Mouse (Mus musculus) fat pad, adult 2 months (tissue): ENCODE results near the gene Acbd6.

Experiments
- DNase-seq: peaks from one replicate; pipeline ENCODE4 v3.0.0-alpha.2; 2011; ENCODE audit warnings: low read depth, low spot score; ENCODE audit errors: extremely low read depth

The Acbd6 gene

DNA sequence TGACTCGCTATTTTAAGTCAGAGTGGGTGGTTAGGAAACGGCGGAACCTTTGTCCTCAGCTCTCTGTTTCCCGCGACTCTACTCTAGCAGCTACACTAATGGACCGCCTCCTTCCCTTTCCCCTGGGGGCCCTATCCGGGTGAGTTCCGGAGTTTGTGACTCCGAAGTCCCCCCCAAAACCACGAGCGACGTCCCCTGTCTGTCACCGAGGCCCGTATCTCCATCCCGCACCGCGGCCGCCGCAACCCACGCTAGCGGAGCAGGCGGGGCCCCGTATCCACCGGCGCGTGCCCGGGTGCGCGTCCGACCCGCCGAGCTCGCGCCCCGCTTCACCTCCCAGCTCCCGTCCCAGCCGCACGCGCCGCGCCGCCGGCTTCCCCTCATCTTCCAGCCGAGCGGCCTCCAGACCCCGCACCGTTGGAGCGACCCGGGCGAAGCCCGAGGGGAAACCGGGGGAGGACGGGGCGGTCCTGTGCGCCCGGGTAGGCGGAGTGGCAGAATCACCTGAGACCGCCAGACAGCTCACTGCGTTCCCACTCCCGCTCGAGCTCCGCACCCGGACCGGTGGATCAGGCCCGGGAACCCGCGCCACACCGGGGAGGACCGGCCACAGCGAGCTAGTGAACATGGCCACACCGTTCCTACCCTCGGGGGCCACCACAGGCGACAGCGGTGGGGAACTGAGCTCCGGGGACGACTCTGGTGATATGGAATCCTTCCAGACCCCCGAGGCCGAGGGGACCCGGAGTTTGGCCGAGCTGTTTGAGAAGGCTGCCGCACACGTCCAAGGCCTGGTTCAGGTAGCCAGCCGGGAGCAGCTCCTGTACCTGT, at the start of gene Acbd6:
Gene Acbd6, plus strand, starts transcription at position 109 of the 831 bp plus-strand sequence.
- no peak for DNase-seq

DNA sequence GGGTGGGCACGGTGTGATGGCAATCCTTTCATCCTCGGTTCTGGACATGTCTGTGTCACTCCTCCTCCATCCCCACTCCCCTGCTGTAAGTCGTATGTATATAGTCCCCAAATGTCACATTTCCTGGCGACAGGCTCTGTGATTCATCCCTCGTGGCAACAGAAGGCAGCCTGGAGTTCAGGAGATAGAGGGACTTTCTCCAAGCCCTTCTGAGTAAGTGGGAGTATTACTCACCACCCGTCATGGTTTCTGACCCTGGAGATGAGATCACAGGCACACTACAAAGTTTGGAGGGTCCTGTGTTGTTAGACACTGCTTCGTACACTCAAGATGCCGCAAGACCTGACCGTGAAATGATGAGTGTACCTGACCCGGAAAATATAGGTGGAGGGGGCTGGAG, 47.7 kb upstream of the Acbd6 start:
- no peak for DNase-seq

- no peak for DNase-seq
Observed at GRCm38 (mm10) chr1:155515866-155516265, 42.1 kb upstream of the Acbd6 start.

DNA sequence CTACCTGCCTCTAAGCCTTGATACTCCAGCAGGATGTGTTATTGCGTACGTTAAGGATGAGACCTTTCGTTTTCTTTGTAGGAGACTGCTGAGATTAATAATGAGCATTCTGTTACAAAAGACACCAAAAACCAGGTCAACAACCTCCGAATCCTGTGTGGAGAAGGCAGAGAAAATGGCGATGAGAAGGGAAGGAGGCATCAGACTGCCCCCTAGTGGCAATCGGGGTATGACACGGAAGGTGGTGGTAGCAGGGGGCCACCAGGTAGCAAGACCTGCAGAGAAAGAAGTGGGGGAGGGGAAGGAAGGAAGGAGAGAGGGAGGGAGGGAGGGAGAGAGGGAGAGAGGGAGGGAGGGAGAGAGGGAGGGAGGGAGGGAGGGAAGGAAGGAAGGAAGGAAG, 41.3 kb upstream of the Acbd6 start:
- DNase-seq: no peak

DNA sequence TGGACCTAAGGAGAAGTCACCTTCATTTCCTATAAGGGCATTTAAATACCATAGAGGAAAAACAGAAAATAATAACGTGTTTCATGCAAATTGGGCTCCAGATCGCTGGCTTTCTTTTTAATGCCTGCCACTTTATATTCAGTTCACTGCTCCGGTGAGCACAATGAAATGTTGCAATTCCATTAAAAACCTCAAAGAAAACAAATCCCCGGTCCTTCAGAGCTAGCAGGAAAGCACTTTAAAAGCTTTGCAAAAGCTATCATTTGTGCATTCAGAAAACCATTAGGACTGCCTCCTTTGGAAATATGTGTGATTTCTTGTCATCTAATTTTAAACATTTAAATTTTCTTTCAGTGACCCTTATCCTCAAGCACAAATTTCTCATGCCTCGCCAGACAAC, 40.9 kb upstream of the Acbd6 start:
- no peak for DNase-seq

GRCm38 (mm10) chr1:155520285-155520684, 37.6 kb upstream of the Acbd6 start:
- DNase-seq: no peak

- no peak for DNase-seq
Observed at GRCm38 (mm10) chr1:155522493-155522892, 35.4 kb upstream of the Acbd6 start.

GRCm38 (mm10) chr1:155526176-155526575, 31.7 kb upstream of the Acbd6 start:
- DNase-seq: no peak

GRCm38 (mm10) chr1:155527027-155527786, 30.7 kb upstream of the Acbd6 start:
- DNase-seq: no peak

GRCm38 (mm10) chr1:155527787-155528158, 30.1 kb upstream of the Acbd6 start:
- DNase-seq: no peak

DNA sequence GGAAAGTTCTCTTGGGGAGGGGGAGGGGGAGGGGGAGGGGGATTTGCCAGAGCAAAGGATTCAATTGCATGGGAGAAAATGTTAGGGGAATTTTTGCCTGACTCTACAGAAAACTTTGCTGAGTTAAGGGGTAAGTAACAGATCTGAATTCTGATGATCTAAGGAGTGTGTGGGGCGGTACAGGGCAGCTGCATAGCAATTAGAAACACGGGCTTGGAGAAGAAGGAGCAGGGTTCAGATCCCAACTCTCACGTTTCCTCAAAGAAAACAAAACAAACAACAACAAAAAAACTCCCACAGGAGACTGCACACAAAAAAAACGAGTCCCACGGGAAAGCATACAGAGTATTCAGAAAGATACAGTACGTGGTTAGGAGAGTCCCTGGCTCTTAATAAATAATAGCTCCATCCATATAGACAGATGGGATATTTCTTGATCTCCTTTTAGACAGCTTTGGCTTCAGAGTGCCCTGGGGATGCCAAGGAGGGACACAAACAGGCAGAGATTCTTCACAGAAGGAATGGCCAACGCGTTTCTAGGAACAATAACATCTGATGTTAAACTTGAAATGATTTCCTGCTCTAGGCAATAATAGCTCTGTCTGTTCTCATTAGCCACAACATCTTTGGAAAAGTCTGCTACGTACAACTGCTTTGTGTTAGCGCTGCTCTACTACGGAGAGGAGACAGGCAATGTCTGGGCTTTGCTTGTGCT, 29.4 kb upstream of the Acbd6 start:
- no peak for DNase-seq

- no peak for DNase-seq
Observed at GRCm38 (mm10) chr1:155529120-155529963, 28.6 kb upstream of the Acbd6 start.

DNA sequence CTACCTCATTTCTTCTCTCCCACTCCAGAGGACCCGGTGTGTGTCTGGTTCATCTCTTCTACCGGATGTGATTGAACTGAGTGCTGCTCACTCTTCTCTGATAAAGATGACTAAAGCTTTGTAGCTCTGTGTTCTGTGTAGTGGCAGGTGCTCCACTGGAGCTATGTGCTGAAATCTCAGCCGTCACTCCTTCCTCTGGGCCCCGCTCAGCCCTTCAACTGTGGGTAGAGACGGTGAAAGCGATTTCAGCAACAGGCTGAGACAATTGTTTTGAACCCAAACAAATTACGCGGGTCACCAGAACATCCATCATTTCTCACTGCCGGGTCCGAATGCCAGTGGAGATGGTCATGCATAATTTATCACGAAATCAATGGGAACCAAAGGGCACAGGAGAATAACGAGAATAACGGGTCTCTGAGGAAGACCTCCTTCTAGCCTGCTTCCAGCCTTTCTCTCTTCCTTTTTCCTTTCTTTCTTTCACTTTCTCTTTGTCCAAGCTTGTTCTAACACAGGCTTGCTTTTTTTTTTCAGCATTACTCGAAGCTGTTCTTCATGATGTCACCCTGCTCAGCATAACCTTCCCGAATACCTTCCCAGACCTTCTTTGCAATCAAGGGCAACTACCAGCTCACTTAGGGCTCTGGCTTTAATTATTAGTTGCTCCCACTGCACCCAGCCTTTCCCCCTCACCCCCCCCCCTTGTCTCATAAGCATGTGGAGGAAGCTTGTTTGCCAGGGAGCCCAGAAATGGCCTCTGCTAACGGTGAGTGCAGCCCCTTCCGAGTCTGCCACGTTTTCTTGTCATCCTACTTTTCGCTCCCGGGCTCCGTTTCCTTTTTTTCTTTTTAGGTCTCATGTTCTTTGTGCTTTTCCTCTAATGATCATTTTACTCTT, 27.1 kb upstream of the Acbd6 start:
- DNase-seq: no peak

- DNase-seq: no peak
Observed at GRCm38 (mm10) chr1:155532396-155532795, 25.5 kb upstream of the Acbd6 start.

GRCm38 (mm10) chr1:155532833-155533688, 24.9 kb upstream of the Acbd6 start:
- no peak for DNase-seq

GRCm38 (mm10) chr1:155533689-155533965, 24.3 kb upstream of the Acbd6 start:
- DNase-seq: no peak

GRCm38 (mm10) chr1:155537005-155537642, 20.8 kb upstream of the Acbd6 start:
- no peak for DNase-seq

- DNase-seq: no peak
Observed at GRCm38 (mm10) chr1:155538006-155538405, 19.9 kb upstream of the Acbd6 start.

DNA sequence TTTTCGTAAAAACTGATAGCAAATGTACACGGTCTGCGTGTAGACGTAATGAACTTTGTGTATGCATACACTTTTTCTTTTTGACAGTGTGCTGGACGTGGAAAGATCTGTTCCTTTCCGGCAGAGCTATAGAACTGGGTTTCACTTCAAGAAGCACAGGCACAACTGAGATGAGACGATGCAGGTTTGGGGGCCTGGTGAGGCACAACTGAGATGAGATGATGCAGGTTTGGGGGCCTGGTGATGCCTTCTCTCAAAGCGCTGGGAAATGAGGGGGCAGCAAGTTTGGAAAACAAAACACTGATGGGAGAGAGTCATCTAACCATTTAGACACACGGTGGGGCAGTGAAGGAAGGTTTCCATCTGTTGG, 293 bp upstream of the Acbd6 start:
- DNase-seq: no peak
